Mouse (Mus musculus) embryonic fibroblast, embryonic 13.5 days (primary cell): ENCODE results near the gene Ube2cbp.

ENCODE experiments used
- CTCF ChIP-seq: IDR thresholded peaks from 2 replicates; pipeline ENCODE4 v1.5.1; 2011; ENCODE audit warnings: mild to moderate bottlenecking, control low read depth, low read length, moderate library complexity, borderline replicate concordance; ENCODE audit not compliant: insufficient read depth
- POLR2A ChIP-seq: IDR thresholded peaks from 2 replicates; pipeline ENCODE4 v1.6.1; 2011; ENCODE audit warnings: low read depth, mild to moderate bottlenecking, control low read depth, low read length, moderate library complexity

DNA sequence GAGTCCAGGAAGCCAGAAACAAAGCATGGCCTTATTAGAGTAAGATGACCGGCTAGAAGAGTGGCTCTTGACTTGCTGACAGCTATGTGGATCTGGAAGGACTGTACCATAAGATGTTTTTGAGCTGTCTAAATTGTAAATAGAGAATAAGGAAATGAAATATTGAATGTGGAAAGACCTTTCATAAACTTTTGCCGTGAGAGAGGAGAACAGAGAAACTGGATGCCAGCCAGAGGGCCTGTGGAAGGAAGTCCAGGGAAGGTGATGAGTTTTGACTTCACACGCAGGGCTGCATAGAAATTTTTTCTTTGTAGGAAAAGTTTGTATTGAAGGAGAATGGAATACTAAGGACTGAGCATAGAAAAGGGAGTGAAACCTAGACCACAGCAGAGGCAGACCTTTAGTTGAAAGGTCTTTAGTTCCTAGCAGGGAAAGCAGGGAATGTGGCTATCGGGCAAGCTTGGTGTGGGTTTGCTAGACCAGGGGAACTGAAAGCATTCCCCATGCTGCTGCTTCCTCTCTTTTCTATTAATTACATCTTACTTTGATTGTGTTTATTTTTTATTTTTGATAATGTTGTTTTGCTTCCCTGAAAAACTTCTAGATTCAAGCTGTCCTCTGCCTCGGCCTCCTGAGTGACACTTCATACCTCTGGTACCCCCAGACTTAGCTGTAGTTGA is 13.8 kb upstream of the Ube2cbp start:
- no peak for TF ChIP-seq CTCF
- TF ChIP-seq POLR2A, result no peak
